Mouse (Mus musculus) liver, embryonic 11.5 days (tissue): ENCODE measurements at regions not wholly inside any gene's neighbourhood (a gene's known extent, or its start where the extent isn't known, plus 50 kb on each side); places are given as distances from the start of the nearest gene placed in this dataset.

ENCODE experiments used
- ATAC-seq: fragments of 200-750 bp; cut with Nextera tagmentation; replicated peaks from 2 replicates; pipeline ENCODE4 v1.8.0; 2017; ENCODE audit warnings: moderate number of reproducible peaks, mild to moderate bottlenecking, moderate TSS enrichment, moderate library complexity; ENCODE audit not compliant: low FRiP score
- DNase-seq: peaks from one replicate; pipeline ENCODE4 v3.0.0-alpha.2; 2017; ENCODE audit warnings: low spot score
- H3K27ac ChIP-seq: fragments of 300-500 bp; sonication (generic); 2 replicates; pipeline ENCODE4 v1.5.1; 2014; ENCODE audit warnings: mild to moderate bottlenecking, low read depth, low read length, control low read depth
- H3K27me3 ChIP-seq: fragments of 300-500 bp; sonication (generic); replicated peaks from 2 replicates; pipeline ENCODE4 v1.6.1; 2014; ENCODE audit warnings: low read length, mixed read lengths; ENCODE audit not compliant: control insufficient read depth, insufficient read depth
- H3K36me3 ChIP-seq: fragments of 300-500 bp; sonication (generic); 2 replicates; pipeline ENCODE4 v1.6.1; 2014; ENCODE audit warnings: mild to moderate bottlenecking, low read length, moderate library complexity, mixed read lengths; ENCODE audit not compliant: control insufficient read depth, insufficient read depth
- H3K4me1 ChIP-seq: fragments of 300-500 bp; sonication (generic); replicated peaks from 2 replicates; pipeline ENCODE4 v1.6.1; 2014; ENCODE audit warnings: low read length, mixed read lengths; ENCODE audit not compliant: control insufficient read depth, insufficient read depth
- H3K4me2 ChIP-seq: fragments of 300-500 bp; sonication (generic); 2 replicates; pipeline ENCODE4 v1.6.1; 2014; ENCODE audit warnings: mild to moderate bottlenecking, control low read depth, moderate library complexity
- H3K4me3 ChIP-seq: fragments of 300-500 bp; sonication (generic); 2 replicates; pipeline ENCODE4 v1.5.1; 2014; ENCODE audit warnings: low read depth, low read length, control low read depth
- H3K9ac ChIP-seq: fragments of 300-500 bp; sonication (generic); 2 replicates; pipeline ENCODE4 v1.6.1; 2014; ENCODE audit warnings: low read depth, low read length, control low read depth
- H3K9me3 ChIP-seq: fragments of 300-500 bp; sonication (generic); 2 replicates; pipeline ENCODE4 v1.6.1; 2016; ENCODE audit warnings: low read length, inconsistent platforms, mixed read lengths; ENCODE audit not compliant: control insufficient read depth
- WGBS: fragments of 180-500 bp; shearing (Covaris S2); extraction: QIAGEN DNeasy Blood & Tissue Kit; methylation state at CpG from one replicate; pipeline ENCODE4 v1.1.7; 2014; 5-methylcytosine and 5-hydroxymethylcytosine counted together

DNA sequence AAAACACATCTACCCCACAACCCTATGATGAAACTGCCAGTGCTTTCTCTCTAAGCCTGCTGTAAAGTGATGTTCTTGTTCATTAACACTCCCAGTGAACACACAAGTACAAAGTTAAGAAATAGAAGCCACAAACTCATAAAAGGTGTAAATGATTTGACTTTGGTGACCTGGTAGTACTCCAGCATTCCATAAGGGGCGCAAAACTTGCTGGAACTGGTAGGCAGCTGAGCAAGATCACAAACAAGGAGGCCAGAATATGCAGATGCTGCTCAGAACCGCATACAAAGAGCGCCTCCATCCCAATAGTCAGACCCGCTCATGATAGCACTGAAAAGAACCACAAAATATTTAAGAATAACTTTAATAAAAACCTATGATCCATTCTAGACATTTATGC, 561.6 kb upstream of the Mgmt start:
- H3K27me3 ChIP-seq: no peaks in the 10 kb centered on the region
- 45% methylated on average over 4 of the region's 4 CpGs for WGBS
- no peaks in the 10 kb centered on the region for H3K9me3 ChIP-seq
- H3K36me3 ChIP-seq: no peaks in the 10 kb centered on the region
- ATAC-seq: no peak
- H3K4me3 ChIP-seq: no peak overlapping the region
- no peak overlapping the region for H3K4me2 ChIP-seq
- H3K9ac ChIP-seq: no peak overlapping the region
- no peaks in the 10 kb centered on the region for H3K4me1 ChIP-seq
- no peak for DNase-seq
- no peak overlapping the region for H3K27ac ChIP-seq

DNA sequence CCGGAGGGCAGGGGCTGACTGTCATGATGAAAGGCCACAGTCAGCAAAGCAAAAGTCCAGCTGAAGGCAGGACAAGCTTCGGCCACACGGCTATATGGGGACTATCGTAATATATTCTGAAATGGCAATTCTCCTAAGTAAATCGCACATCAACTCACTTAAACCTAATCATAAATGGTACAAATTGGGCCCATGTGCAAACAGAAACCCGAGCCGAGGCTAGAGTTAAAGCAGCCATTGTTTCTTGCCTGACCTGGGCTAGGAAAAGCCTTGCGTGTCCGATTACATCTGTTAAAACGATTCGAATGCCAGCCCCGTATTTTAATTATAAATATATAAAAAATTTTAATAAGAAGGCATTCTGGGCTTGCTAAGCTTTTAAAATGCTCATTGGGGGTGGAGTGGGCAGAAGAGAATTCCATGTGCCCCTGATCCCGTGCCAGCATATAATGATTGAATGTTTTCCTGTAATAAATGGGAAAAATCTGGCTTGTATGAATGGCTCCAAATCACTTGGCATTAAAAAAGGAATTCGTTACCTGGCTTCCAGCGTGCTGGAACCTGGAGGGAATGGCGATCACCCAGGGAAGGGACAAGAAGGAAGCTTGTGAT, 552.7 kb upstream of the Mgmt start:
- DNase-seq (no peak), ATAC-seq (no peak)
- H3K4me3 ChIP-seq: no peak overlapping the region
- no peak overlapping the region for H3K9ac ChIP-seq
- 80% methylated on average over 16 of the region's 16 CpGs for WGBS
- no peaks in the 10 kb centered on the region for H3K36me3 ChIP-seq
- H3K27me3 ChIP-seq: no peaks in the 10 kb centered on the region
- no peaks in the 10 kb centered on the region for H3K4me1 ChIP-seq
- H3K27ac ChIP-seq: no peak overlapping the region
- no peak overlapping the region for H3K4me2 ChIP-seq
- H3K9me3 ChIP-seq: no peaks in the 10 kb centered on the region

GRCm38 (mm10) chr7:136342211-136342799, 552.1 kb upstream of the Mgmt start:
- Histone ChIP-seq H3K4me3 (no peak overlapping the region), H3K9ac (no peak overlapping the region), H3K4me1 (no peaks in the 10 kb centered on the region), H3K4me2 (no peak overlapping the region), H3K27ac (no peak overlapping the region), H3K27me3 (no peaks in the 10 kb centered on the region), H3K9me3 (no peaks in the 10 kb centered on the region), H3K36me3 (no peaks in the 10 kb centered on the region)
- DNase-seq: no peak
- WGBS: 56% methylated on average over 10 of the region's 10 CpGs
- no peak for ATAC-seq

GRCm38 (mm10) chr7:136342822-136343221, 551.6 kb upstream of the Mgmt start:
- ATAC-seq (no peak), DNase-seq (no peak)
- WGBS: 47% methylated on average over 8 of the region's 8 CpGs
- Histone ChIP-seq H3K27me3 (no peaks in the 10 kb centered on the region), H3K9ac (no peak overlapping the region), H3K27ac (no peak overlapping the region), H3K36me3 (no peaks in the 10 kb centered on the region), H3K4me2 (no peak overlapping the region), H3K4me3 (no peak overlapping the region), H3K4me1 (no peaks in the 10 kb centered on the region), H3K9me3 (no peaks in the 10 kb centered on the region)

DNA sequence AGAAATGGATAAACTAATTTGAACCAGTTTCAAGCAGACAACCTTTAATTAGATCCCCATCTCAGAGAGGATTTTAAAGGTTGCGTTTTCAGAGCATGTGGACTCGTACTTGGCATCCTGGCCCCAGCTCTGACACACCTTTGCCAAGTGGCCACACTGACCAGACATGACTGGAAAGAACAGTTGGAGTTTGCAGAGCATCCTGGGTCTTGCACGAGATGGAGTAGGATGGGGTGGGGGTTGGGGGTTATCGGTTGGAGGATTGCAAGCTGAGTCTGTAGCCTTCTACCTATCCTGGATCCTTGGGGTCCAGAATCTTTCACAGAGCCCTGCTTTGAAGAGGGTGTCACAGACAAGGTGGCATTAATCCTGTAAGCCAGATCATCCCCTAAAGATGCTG, 550.9 kb upstream of the Mgmt start:
- Histone ChIP-seq H3K4me1 (no peaks in the 10 kb centered on the region), H3K9me3 (no peaks in the 10 kb centered on the region), H3K36me3 (no peaks in the 10 kb centered on the region), H3K27me3 (no peaks in the 10 kb centered on the region), H3K9ac (no peak overlapping the region), H3K4me3 (no peak overlapping the region), H3K27ac (no peak overlapping the region), H3K4me2 (no peak overlapping the region)
- 82% methylated on average over 4 of the region's 4 CpGs for WGBS
- no peak for DNase-seq
- ATAC-seq: no peak

DNA sequence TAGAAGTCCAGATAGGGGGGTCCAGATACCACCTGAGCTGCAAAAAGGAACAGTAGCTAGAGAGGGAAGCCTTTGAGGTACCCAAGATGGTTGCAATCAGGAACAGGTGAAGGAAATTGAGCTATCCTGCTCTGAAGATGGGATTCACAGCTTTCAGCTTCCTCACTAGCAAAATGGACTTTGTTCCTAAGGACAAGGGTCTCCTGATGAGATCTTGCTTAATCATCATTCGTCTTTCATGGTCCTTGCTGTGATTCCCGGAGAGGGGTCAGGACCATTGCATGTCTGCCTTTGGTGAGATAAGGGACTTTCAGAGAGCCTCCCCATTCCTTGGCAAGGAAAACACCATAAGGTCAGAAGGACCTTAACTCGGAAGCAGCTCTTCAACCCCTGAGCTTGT, 549.4 kb upstream of the Mgmt start:
- Histone ChIP-seq H3K9ac (no peak overlapping the region), H3K36me3 (no peaks in the 10 kb centered on the region), H3K27me3 (no peaks in the 10 kb centered on the region), H3K4me2 (no peak overlapping the region), H3K27ac (no peak overlapping the region), H3K9me3 (no peaks in the 10 kb centered on the region), H3K4me3 (no peak overlapping the region), H3K4me1 (no peaks in the 10 kb centered on the region)
- DNase-seq (no peak), ATAC-seq (no peak)
- WGBS: 53% methylated on average over 3 of the region's 3 CpGs

- 64% methylated on average over 4 of the region's 4 CpGs for whole genome bisulfite sequencing
Measured at GRCm38 (mm10) chr7:136346531-136346930, 547.9 kb upstream of the Mgmt start.

DNA sequence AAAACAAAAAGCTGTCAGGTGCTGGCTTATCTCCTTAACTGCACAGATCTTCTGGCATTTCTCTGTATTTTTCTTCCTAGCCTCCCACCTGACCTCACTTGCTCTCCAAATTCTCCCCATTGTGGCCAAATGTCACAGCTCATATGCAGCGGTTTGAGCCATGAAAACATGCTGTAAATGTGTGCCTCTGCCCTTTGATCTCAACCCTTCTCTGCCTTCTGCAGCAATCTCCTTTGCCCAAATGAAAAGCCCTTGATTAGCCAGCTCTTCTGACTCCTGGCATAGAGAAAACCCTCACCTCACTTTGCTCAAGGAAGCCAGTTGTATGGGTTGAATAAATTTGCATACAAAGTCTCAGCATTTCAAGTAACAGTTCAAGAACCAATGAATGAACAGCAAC, 546.1 kb upstream of the Mgmt start:
- 52% methylated on average over 1 of the region's 1 CpGs for WGBS
- H3K27me3 ChIP-seq: no peaks in the 10 kb centered on the region
- no peak overlapping the region for H3K27ac ChIP-seq

More at GRCm38 (mm10) chr7:136346531-136346930, 547.9 kb upstream of the Mgmt start:
- no peak overlapping the region for H3K27ac ChIP-seq
- H3K9me3 ChIP-seq: no peaks in the 10 kb centered on the region
- no peak overlapping the region for H3K9ac ChIP-seq
- H3K4me1 ChIP-seq: no peaks in the 10 kb centered on the region
- no peaks in the 10 kb centered on the region for H3K36me3 ChIP-seq
- ATAC-seq (no peak), DNase-seq (no peak)
- no peak overlapping the region for H3K4me2 ChIP-seq
- H3K27me3 ChIP-seq: no peaks in the 10 kb centered on the region
- no peak overlapping the region for H3K4me3 ChIP-seq

GRCm38 (mm10) chr7:136349651-136350050, 544.8 kb upstream of the Mgmt start:
- 84% methylated on average over 14 of the region's 14 CpGs for WGBS
- H3K9me3 ChIP-seq: no peaks in the 10 kb centered on the region

More for the DNA sequence above, 546.1 kb upstream of the Mgmt start:
- Histone ChIP-seq H3K36me3 (no peaks in the 10 kb centered on the region), H3K9me3 (no peaks in the 10 kb centered on the region), H3K4me2 (no peak overlapping the region), H3K4me1 (no peaks in the 10 kb centered on the region), H3K9ac (no peak overlapping the region), H3K4me3 (no peak overlapping the region)
- ATAC-seq (no peak), DNase-seq (no peak)

More at GRCm38 (mm10) chr7:136349651-136350050, 544.8 kb upstream of the Mgmt start:
- ATAC-seq (no peak), DNase-seq (no peak)
- H3K4me3 ChIP-seq: no peak overlapping the region
- H3K36me3 ChIP-seq: no peaks in the 10 kb centered on the region
- H3K9ac ChIP-seq: no peak overlapping the region
- H3K27ac ChIP-seq: no peak overlapping the region
- no peaks in the 10 kb centered on the region for H3K4me1 ChIP-seq
- no peak overlapping the region for H3K4me2 ChIP-seq
- no peaks in the 10 kb centered on the region for H3K27me3 ChIP-seq
